Mouse (Mus musculus): ENCODE results near the gene Cdc42ep1. TPM values are rescaled to one million over a fixed set of nuclear protein-coding genes. Genes with fewer than 3 reads are reported as not detected.
A peak's percentile ranks its signal among the peaks of the same experiment; 100 is the strongest.
"Not testable (repeated sequence)": the region's sequence is repeated elsewhere in the genome, so short reads cannot be mapped to it uniquely, and the experiment has no call there.

Gene Cdc42ep1
- total RNA-seq, 2 experiments from 2014 or later: 14.4 to 16.5 TPM

GRCm38 (mm10) chr15:78872021-78872608 is 29.7 kb downstream of the Cdc42ep1 start:
- intact Hi-C loops (cut with DNase I): no loop called here
- no peak for DNase-seq (ENCODE audit: low spot score in 2 of 2)

DNA sequence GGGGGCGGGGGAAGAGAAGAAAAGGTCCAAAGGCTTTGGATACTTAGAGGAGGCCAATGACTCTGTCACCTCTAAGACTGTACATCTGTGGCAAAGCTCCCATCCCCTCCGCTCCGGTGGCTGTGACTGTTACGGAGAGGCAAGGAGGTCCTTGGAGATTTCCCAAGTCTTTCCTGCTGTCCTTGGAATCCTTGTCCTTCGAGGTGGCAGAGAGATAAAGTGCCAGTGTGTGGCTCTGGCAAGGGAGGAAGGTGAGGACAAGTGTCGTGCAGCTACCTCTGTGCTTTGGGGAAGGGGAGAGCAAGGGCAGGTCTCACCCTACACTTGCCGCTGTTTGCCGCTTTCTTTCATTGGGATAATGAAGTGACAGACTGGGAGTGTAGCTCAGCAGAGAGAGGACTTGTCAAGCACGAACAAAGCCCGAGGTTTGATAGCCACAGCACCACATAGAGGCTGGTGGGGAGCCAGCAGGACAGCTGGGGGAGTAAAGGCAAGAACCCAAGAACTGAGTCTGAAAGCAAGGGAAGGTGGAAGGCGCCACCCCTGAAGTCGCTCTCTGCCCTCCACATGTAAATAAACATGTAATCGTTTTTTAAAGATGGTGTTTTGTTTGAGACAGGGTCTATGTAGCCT is 31.5 kb downstream of the Cdc42ep1 start:
- intact Hi-C loops (cut with DNase I): no loop called here
- DNase-seq (ENCODE audit: low spot score in 2 of 2): no peak

DNA sequence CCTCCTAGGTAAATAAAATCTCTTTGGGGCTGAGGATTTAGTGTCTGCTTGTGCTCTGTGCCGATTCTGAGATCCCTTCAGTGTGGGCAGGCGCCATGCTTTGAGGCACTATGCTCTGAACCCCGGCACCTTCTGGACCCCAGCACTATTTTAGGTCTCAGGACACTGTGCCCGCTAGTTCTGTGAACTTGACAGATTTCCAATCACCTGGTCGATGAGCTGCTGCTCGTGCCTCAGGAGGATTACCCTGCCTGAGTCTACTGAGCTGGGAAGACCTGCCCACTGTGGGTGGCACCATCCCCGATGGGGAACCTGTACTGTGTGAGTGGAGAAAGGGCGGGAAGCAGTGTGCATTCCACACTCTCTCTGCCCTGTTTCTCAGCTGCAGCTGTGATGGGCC is 32.6 kb downstream of the Cdc42ep1 start:
- DNase-seq (ENCODE audit: low spot score in 2 of 2): no peak
- intact Hi-C loops (cut with DNase I): no loop called here

GRCm38 (mm10) chr15:78875537-78875936 is 33.1 kb downstream of the Cdc42ep1 start:
- intact Hi-C loops (cut with DNase I): no loop called here
- no peak for DNase-seq (ENCODE audit: low spot score in 2 of 2)

DNA sequence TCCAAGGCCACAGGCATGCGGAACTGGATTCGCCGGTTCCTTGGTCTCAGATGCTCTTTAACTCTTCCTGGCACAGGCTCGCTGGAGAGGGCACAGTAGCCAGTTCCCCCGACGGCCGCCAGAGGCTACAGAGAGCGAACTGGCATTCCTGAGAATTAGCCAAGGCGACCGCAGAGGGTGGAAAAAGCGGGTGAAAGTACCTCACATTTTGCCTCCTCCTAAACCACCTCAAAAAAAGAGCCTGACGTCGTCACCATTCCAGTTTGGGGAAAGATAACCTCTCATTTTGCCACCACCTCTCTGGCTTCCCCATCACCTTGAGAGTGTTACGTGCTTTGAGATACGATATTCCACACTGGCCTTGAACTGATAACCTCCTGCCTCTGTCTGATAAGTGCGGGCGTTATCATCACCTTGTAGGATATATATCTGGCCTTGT is 33.9 kb downstream of the Cdc42ep1 start:
- peak; percentile 64 to 71 for DNase-seq (ENCODE audit: low spot score in 2 of 2)
- intact Hi-C loops (cut with DNase I): no loop called here

GRCm38 (mm10) chr15:78876991-78877809 is 34.8 kb downstream of the Cdc42ep1 start, which contains the start of gene Gga1:
TSS of gene Gga1 (plus strand) at chr15:78877190.
- DNase-seq (ENCODE audit: low spot score in 2 of 2): peak; percentile 95 to 97
- intact Hi-C loops (cut with DNase I): no loop called here

GRCm38 (mm10) chr15:78877810-78878390 is 35.5 kb downstream of the Cdc42ep1 start:
- intact Hi-C loops (cut with DNase I): no loop called here
- no peak for DNase-seq (ENCODE audit: low spot score in 2 of 2)

- intact Hi-C loops (cut with DNase I); DNase-seq (ENCODE audit: low spot score in 2 of 2): not testable (repeated sequence)
Measured at GRCm38 (mm10) chr15:78878792-78879516, 36.5 kb downstream of the Cdc42ep1 start.

DNA sequence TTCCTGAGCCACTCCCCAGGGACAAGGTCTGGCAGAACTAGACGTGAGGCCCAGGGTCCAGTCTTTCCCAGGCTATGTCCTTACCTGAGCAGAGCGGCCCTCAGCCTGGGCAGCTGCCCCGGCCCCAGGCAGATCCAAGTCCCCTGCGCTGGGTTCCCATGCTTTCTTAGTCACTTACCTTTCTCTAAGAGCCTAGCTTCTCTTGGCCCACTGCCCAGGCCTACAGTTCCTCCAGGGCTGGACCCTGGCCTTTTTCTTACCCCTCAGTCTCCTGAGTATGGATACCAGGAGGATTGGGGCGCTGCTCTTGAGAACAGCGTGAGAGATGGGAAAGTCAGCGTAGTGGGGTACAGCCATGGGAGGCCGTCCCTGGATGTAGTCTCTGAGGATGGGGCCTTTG is 38.0 kb downstream of the Cdc42ep1 start:
- DNase-seq (ENCODE audit: low spot score in 2 of 2): no peak
- intact Hi-C loops (cut with DNase I): no loop called here

DNA sequence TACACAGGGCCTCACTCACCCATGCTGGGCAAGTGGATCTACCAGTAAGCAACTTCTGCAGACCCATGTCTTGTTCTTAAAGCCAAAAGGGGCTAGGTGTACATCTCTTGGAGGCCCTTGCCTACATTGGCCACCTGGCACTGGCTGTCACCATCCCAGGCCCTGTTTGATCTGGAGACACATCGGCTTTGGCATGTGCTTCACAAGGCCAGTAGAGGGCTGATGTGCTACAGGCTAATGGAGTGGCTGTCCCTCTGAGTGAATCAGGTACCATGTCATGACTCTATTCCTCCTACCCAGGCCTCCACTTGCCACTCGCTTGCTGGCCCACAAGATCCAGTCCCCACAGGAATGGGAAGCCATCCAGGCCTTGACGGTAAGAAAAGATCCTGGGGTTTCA is 39.4 kb downstream of the Cdc42ep1 start:
- DNase-seq (ENCODE audit: low spot score in 2 of 2): no peak
- intact Hi-C loops (cut with DNase I): no loop called here

GRCm38 (mm10) chr15:78889401-78889853 is 47.0 kb downstream of the Cdc42ep1 start:
- intact Hi-C loops (cut with DNase I): no loop called here
- DNase-seq (ENCODE audit: low spot score in 2 of 2): no peak

GRCm38 (mm10) chr15:78892440-78892839 is 50.0 kb downstream of the Cdc42ep1 start:
- no peak for DNase-seq (ENCODE audit: low spot score in 2 of 2)
- intact Hi-C loops (cut with DNase I): no loop called here

- intact Hi-C loops (cut with DNase I): no loop called here
- no peak for DNase-seq (ENCODE audit: low spot score in 2 of 2)
Measured at GRCm38 (mm10) chr15:78894726-78895125, 52.3 kb downstream of the Cdc42ep1 start.

- intact Hi-C loops (cut with DNase I): no loop called here
- DNase-seq (ENCODE audit: low spot score in 2 of 2): no peak
Measured at GRCm38 (mm10) chr15:78895741-78896140, 53.3 kb downstream of the Cdc42ep1 start.

- intact Hi-C loops (cut with DNase I): no loop called here
- no peak for DNase-seq (ENCODE audit: low spot score in 2 of 2)
Measured at GRCm38 (mm10) chr15:78896149-78896548, 53.7 kb downstream of the Cdc42ep1 start.

GRCm38 (mm10) chr15:78897488-78897887 is 55.1 kb downstream of the Cdc42ep1 start:
- intact Hi-C loops (cut with DNase I): no loop called here
- no peak for DNase-seq (ENCODE audit: low spot score in 2 of 2)

DNA sequence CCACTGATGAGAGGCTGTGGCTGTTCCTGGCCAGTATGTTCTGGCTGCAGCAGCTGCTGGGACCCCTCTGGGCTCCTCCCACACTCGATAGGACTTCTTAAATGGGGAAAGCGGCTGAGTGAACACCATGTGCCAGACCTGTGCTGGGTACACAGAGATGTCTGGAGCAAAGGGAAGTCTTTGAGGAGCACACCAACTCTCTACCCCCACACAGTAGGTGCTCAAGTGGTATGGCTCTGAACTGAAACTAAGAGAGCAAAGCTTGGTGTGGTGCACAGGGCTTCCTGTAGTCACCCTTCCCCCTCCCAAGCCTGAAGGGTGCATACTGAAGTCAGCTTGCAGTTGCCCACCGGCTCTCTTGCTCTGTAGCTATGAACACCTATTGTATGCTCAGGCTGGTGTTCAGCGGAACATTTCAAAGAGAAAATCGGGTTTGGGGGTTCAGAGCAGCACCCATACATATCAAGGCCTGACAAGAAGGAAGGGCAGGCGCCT is 56.1 kb downstream of the Cdc42ep1 start:
- no peak for DNase-seq (ENCODE audit: low spot score in 2 of 2)
- intact Hi-C loops (cut with DNase I): no loop called here

DNA sequence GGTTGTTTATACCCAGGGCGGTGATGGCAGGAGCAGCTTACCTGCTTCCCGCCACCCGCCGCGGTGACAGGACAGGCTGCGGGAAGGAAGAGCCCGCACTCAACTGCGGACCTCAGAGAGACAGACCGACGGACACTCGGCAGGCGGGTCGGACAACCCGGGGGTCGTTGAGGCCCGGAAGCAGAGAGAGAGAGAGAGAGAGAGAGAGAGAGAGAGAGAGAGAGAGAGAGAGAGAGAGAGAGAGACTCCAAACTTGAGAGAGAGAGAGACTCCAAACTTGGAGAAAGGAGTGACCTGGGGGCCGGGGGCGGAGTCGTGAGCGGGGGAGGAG is 57.0 kb downstream of the Cdc42ep1 start, which contains the start of gene Gm49510:
Gene Gm49510, plus strand, starts transcription at position 259 of the 331 bp plus-strand sequence.
- DNase-seq (ENCODE audit: low spot score in 2 of 2): no peak
- intact Hi-C loops (cut with DNase I): no loop called here
